Mouse (Mus musculus): ENCODE data around the gene Sptlc2. TPM values are rescaled to one million over a fixed set of nuclear protein-coding genes. Genes with fewer than 3 reads are reported as not detected.
"Not testable (repeated sequence)": the region's sequence is repeated elsewhere in the genome, so short reads cannot be mapped to it uniquely, and the experiment has no call there.

Gene Sptlc2
- total RNA-seq, 2 experiments from 2014 or later, result 32.4 to 33.0 TPM

GRCm38 (mm10) chr12:87284726-87285125, 103.4 kb downstream of the Sptlc2 start:
- intact Hi-C loops (cut with DNase I), result no loop called here
- no peak overlapping the region for H3K27ac ChIP-seq
- TF ChIP-seq CTCF (IDR thresholded peaks at IDR 0.05), result no peak
- DNase-seq (ENCODE audit: extremely low spot score in 1 of 2, low spot score in 2 of 2), result no peak
- no peak overlapping the region for H3K4me3 ChIP-seq

GRCm38 (mm10) chr12:87284268-87284667, 103.9 kb downstream of the Sptlc2 start:
- no peak for DNase-seq (ENCODE audit: extremely low spot score in 1 of 2, low spot score in 2 of 2)
- intact Hi-C loops (cut with DNase I), result no loop called here
- TF ChIP-seq CTCF (IDR thresholded peaks at IDR 0.05), result no peak

GRCm38 (mm10) chr12:87283706-87284105, 104.4 kb downstream of the Sptlc2 start:
- intact Hi-C loops (cut with DNase I), result no loop called here
- Histone ChIP-seq H3K27ac (no peak overlapping the region), H3K4me3 (no peak overlapping the region)
- TF ChIP-seq CTCF (IDR thresholded peaks at IDR 0.05), result no peak
- no peak for DNase-seq (ENCODE audit: extremely low spot score in 1 of 2, low spot score in 2 of 2)

More at GRCm38 (mm10) chr12:87284268-87284667, 103.9 kb downstream of the Sptlc2 start:
- Histone ChIP-seq H3K27ac (no peak overlapping the region), H3K4me3 (no peak overlapping the region)

GRCm38 (mm10) chr12:87282743-87283142, 105.4 kb downstream of the Sptlc2 start:
- TF ChIP-seq CTCF (IDR thresholded peaks at IDR 0.05), result no peak
- intact Hi-C loops (cut with DNase I), result no loop called here
- Histone ChIP-seq H3K4me3 (no peak overlapping the region), H3K27ac (no peak overlapping the region)
- DNase-seq (ENCODE audit: extremely low spot score in 1 of 2, low spot score in 2 of 2), result no peak

GRCm38 (mm10) chr12:87281766-87282165, 106.4 kb downstream of the Sptlc2 start:
- Histone ChIP-seq H3K4me3 (no peak overlapping the region), H3K27ac (no peak overlapping the region)
- no peak for DNase-seq (ENCODE audit: extremely low spot score in 1 of 2, low spot score in 2 of 2)
- no peak for TF ChIP-seq CTCF (IDR thresholded peaks at IDR 0.05)
- intact Hi-C loops (cut with DNase I), result no loop called here

- intact Hi-C loops (cut with DNase I), result no loop called here
- Histone ChIP-seq H3K27ac (no peak overlapping the region), H3K4me3 (no peak overlapping the region)
- TF ChIP-seq CTCF (IDR thresholded peaks at IDR 0.05), result no peak; the same call in 1 of the 2 replicates
- no peak for DNase-seq (ENCODE audit: extremely low spot score in 1 of 2, low spot score in 2 of 2)
These were observed 108.3 kb downstream of the Sptlc2 start for GRCm38 (mm10) chr12:87279879-87280278.

GRCm38 (mm10) chr12:87279350-87279749, 108.8 kb downstream of the Sptlc2 start:
- DNase-seq (ENCODE audit: extremely low spot score in 1 of 2, low spot score in 2 of 2), result no peak
- Histone ChIP-seq H3K4me3 (no peak overlapping the region), H3K27ac (no peak overlapping the region)
- no peak for TF ChIP-seq CTCF (IDR thresholded peaks at IDR 0.05)
- intact Hi-C loops (cut with DNase I), result no loop called here

GRCm38 (mm10) chr12:87278118-87278730, 109.9 kb downstream of the Sptlc2 start:
- Histone ChIP-seq H3K27ac (no peak overlapping the region), H3K4me3 (no peak overlapping the region)
- intact Hi-C loops (cut with DNase I), result no loop called here
- no peak for DNase-seq (ENCODE audit: extremely low spot score in 1 of 2, low spot score in 2 of 2)
- no peak for TF ChIP-seq CTCF (IDR thresholded peaks at IDR 0.05)

GRCm38 (mm10) chr12:87277251-87277650, 110.9 kb downstream of the Sptlc2 start:
- intact Hi-C loops (cut with DNase I), result not testable (repeated sequence)

GRCm38 (mm10) chr12:87274853-87275831, 113.0 kb downstream of the Sptlc2 start:
- no peak for TF ChIP-seq CTCF (IDR thresholded peaks at IDR 0.05)
- H3K4me3 ChIP-seq, result no peak overlapping the region
- no peak overlapping the region for H3K27ac ChIP-seq
- no peak for DNase-seq (ENCODE audit: extremely low spot score in 1 of 2, low spot score in 2 of 2)
- intact Hi-C loops (cut with DNase I), result no loop called here

More at GRCm38 (mm10) chr12:87277251-87277650, 110.9 kb downstream of the Sptlc2 start:
- not testable (repeated sequence) for DNase-seq (ENCODE audit: extremely low spot score in 1 of 2, low spot score in 2 of 2); H3K27ac ChIP-seq; H3K4me3 ChIP-seq

GRCm38 (mm10) chr12:87267682-87268081, 120.5 kb downstream of the Sptlc2 start:
- no peak overlapping the region for H3K27ac ChIP-seq
- peak overlapping the region; percentile 97 for H3K4me3 ChIP-seq
- intact Hi-C loops (cut with DNase I), result loop anchor here (1.0 to 2.0 kb wide), 3 partner anchors 68 to 149 kb away; partner anchors contain the start of genes Gstz1 and Pomt2
- no peak for DNase-seq (ENCODE audit: extremely low spot score in 1 of 2, low spot score in 2 of 2)
- peak; percentile 49 for TF ChIP-seq CTCF (IDR thresholded peaks at IDR 0.05)

Measured in left cerebral cortex, adult 2 months (tissue).